Mouse (Mus musculus): ENCODE results near the gene Sgip1. TPM values are rescaled to one million over a fixed set of nuclear protein-coding genes. Genes with fewer than 3 reads are reported as not detected.

Sgip1 gene
- polyA plus RNA-seq, 1 experiment, result not detected

DNA sequence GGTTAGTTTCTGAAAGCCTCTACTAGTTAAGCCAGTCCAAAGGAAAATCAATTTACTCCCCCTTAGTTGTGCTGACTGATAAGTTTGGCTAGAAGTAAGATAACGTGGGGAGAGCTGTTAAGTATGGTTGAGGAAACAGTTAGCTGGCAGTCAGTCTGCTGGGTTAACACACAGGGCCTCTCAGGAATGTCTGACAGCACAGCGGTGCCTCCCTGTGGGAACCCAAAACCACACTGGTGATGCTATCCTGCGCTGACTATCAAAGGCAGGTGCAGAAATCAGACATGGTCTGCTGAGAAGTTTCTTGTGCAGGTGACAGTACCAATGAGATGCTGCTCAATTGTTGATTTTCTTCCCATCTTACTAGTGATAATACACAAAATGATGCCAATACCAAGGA, 223.1 kb downstream of the Sgip1 start:
- 62% methylated on average over 3 of the region's 3 CpGs for WGBS
- TF ChIP-seq CTCF (IDR thresholded peaks at IDR 0.05; ENCODE audit: insufficient read depth, low read depth, low read length) (no peak), POLR2A (IDR thresholded peaks at IDR 0.05; ENCODE audit: insufficient read depth, low read depth, low read length) (no peak)
- no peaks in the 10 kb centered on the region for H3K4me1 ChIP-seq (ENCODE audit: control insufficient read depth, insufficient read depth, low read length)

DNA sequence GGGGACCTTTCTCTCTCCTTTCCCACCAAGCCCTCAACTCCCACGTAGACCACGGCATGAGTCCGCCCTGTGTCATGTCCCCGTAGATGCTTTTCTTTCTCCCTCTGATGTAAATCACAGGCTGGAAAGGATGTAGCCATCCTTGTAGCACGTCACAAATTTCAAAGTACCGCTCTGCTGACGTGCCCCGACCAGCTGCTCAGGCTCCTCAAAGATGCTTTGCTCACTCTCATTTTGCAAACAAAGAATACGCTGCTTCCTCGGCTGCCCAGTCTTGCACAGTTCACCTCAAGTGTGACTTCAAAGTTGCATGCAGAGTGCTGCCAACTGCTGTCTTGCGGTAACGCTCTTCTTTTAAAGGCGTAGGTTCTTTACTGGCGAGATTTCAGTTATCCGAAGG, 226.7 kb downstream of the Sgip1 start:
- TF ChIP-seq CTCF (IDR thresholded peaks at IDR 0.05; ENCODE audit: insufficient read depth, low read depth, low read length) (no peak), POLR2A (IDR thresholded peaks at IDR 0.05; ENCODE audit: insufficient read depth, low read depth, low read length) (no peak)
- no peak overlapping the region for H3K4me3 ChIP-seq (ENCODE audit: insufficient read depth, low read depth, low read length)
- 84% methylated on average over 15 of the region's 15 CpGs for WGBS
- no peak overlapping the region for H3K27ac ChIP-seq (ENCODE audit: insufficient read depth, low read depth, low read length)
- H3K4me1 ChIP-seq (ENCODE audit: control insufficient read depth, insufficient read depth, low read length), result no peaks in the 10 kb centered on the region

More for the DNA sequence above, 223.1 kb downstream of the Sgip1 start:
- H3K4me3 ChIP-seq (ENCODE audit: insufficient read depth, low read depth, low read length), result no peak overlapping the region
- no peak overlapping the region for H3K27ac ChIP-seq (ENCODE audit: insufficient read depth, low read depth, low read length)

DNA sequence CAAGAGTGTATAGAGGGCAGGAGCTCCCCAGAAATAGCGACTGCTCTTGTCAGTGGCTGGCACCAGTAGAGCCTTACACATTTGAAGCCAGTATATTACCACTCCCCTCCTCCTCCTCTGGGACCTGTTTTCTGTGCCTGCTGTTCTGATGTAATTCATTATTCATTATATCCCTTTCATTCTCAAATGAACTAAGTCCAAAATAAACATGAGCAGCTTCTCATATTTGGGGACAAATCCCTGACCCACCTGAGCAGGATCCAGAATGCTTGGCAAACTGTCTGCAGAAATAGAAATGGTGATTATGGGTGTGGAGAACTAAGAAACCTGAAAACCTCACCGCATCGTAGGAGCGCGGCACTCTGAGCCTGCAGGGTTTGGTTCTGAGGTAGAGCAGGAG, 228.5 kb downstream of the Sgip1 start:
- WGBS, result 82% methylated on average over 5 of the region's 5 CpGs
- no peak for TF ChIP-seq CTCF (IDR thresholded peaks at IDR 0.05; ENCODE audit: insufficient read depth, low read depth, low read length)
- no peak for TF ChIP-seq POLR2A (IDR thresholded peaks at IDR 0.05; ENCODE audit: insufficient read depth, low read depth, low read length)
- Histone ChIP-seq H3K4me3 (ENCODE audit: insufficient read depth, low read depth, low read length) (no peak overlapping the region), H3K27ac (ENCODE audit: insufficient read depth, low read depth, low read length) (no peak overlapping the region), H3K4me1 (ENCODE audit: control insufficient read depth, insufficient read depth, low read length) (no peaks in the 10 kb centered on the region)

DNA sequence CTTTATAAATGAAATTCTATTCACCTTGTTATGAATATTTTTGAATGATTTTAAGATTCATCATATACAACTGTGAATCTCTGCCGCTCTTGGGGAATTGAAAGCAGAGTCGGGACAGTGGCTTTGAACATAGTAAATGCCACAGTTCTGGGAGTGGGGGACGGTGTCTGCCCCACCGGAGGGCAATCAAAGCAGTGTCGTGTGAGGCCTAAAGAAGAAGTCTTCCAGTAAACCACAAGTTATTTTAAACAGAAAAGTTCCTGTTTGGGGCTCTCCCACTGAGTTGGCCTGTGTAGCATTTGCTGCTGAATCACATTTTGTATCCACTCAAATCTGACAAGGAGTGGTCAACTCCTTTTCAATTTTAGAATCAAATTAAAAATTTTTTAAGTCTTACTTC, 230.1 kb downstream of the Sgip1 start:
- no peak overlapping the region for H3K27ac ChIP-seq (ENCODE audit: insufficient read depth, low read depth, low read length)
- H3K4me1 ChIP-seq (ENCODE audit: control insufficient read depth, insufficient read depth, low read length), result no peaks in the 10 kb centered on the region
- H3K4me3 ChIP-seq (ENCODE audit: insufficient read depth, low read depth, low read length), result no peak overlapping the region
- WGBS, result 78% methylated on average over 5 of the region's 5 CpGs
- TF ChIP-seq POLR2A (IDR thresholded peaks at IDR 0.05; ENCODE audit: insufficient read depth, low read depth, low read length) (no peak), CTCF (IDR thresholded peaks at IDR 0.05; ENCODE audit: insufficient read depth, low read depth, low read length) (no peak)

DNA sequence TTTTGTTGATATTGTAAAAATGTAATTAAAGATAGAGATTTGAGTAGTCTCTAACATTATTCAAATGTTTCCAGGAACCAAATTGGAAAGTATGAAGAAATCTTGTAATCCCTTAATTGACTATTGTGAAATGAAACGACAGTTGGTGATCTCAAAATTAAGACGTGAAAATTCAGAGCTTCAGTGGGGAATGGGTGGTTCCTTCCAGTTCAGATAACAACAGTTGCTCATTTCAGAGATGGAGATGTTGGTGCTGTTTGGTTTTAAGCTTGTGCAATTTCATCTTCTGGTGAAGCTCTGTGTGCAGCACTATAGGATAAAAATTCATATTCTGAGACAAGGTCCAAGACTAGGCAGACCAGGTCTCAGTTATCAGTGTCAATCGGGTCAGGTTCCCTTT, 231.0 kb downstream of the Sgip1 start:
- WGBS, result 55% methylated on average over 3 of the region's 3 CpGs
- TF ChIP-seq POLR2A (IDR thresholded peaks at IDR 0.05; ENCODE audit: insufficient read depth, low read depth, low read length), result no peak
- TF ChIP-seq CTCF (IDR thresholded peaks at IDR 0.05; ENCODE audit: insufficient read depth, low read depth, low read length), result no peak
- Histone ChIP-seq H3K27ac (ENCODE audit: insufficient read depth, low read depth, low read length) (no peak overlapping the region), H3K4me1 (ENCODE audit: control insufficient read depth, insufficient read depth, low read length) (no peaks in the 10 kb centered on the region), H3K4me3 (ENCODE audit: insufficient read depth, low read depth, low read length) (no peak overlapping the region)

DNA sequence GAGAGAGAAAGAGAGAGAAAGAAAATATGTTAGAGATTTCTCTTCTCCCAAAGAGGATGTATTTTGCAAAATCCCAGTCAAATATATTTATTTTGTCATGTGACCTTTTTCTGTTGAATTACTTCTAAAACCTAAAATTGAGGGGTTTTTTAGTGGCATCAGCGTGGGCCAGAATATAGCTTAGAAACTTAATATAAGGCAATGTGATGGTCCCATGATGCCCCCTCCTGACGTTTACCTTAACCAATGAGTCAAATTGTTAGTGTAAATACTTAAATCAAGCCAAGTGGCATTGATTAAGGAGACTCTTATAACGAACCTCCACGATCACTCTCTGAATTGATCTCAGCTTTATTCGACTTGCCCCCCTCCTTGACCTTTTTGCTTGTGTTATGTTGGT, 233.1 kb downstream of the Sgip1 start:
- Histone ChIP-seq H3K27ac (ENCODE audit: insufficient read depth, low read depth, low read length) (no peak overlapping the region), H3K4me3 (ENCODE audit: insufficient read depth, low read depth, low read length) (no peak overlapping the region), H3K4me1 (ENCODE audit: control insufficient read depth, insufficient read depth, low read length) (peaks cover 10% of the 10 kb centered on the region)
- TF ChIP-seq CTCF (IDR thresholded peaks at IDR 0.05; ENCODE audit: insufficient read depth, low read depth, low read length) (no peak), POLR2A (IDR thresholded peaks at IDR 0.05; ENCODE audit: insufficient read depth, low read depth, low read length) (no peak)
- 76% methylated on average over 5 of the region's 5 CpGs for WGBS

DNA sequence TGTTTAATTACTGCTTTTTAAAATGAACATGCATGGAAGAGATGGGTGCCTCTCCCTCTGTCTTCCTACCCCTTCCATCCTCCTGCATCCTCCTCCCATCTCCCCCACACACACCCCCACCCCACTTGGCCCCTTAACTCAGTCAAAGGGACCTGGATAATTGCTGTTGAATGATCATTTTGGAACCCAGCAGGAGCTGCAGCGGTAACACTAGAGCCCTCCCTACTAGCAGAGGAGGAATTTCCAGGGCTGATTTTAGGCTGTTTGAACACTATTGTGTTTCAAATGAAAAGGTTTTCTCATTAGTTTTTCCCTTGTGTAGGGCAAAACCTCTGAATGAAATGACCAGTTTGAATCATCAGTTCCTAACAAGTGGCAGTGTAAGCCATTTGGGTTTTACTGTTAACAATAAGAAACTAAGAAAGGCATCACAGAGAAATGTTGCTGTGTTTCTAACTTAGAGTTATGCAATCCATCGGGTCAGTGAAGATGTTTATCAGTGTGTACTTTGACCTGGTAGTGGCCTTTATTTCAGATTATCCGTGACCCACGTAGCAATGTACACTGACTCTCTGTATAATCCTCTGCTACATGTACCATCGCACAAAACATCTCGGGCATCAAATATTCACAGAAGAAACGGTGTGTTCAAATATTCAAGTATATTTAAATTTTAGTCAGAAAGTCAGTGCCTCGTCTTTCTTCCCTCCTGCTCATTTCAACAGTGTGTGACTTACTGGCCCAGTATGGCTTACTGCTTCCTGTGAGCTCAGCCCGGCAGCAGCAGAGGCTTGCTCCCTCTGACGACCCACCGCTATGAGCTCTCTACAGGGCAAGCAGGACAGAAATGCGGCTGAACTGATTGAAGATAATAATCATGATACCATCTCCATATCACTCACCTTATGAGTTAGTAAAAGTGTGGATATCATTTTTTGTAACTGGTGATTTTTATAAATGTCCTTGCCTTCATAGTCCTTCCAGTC, 235.5 kb downstream of the Sgip1 start:
- H3K27ac ChIP-seq (ENCODE audit: insufficient read depth, low read depth, low read length), result no peak overlapping the region
- TF ChIP-seq CTCF (IDR thresholded peaks at IDR 0.05; ENCODE audit: insufficient read depth, low read depth, low read length) (no peak), POLR2A (IDR thresholded peaks at IDR 0.05; ENCODE audit: insufficient read depth, low read depth, low read length) (no peak)
- H3K4me1 ChIP-seq (ENCODE audit: control insufficient read depth, insufficient read depth, low read length), result peaks cover 10% of the 10 kb centered on the region
- WGBS, result 56% methylated on average over 12 of the region's 12 CpGs
- H3K4me3 ChIP-seq (ENCODE audit: insufficient read depth, low read depth, low read length), result no peak overlapping the region

DNA sequence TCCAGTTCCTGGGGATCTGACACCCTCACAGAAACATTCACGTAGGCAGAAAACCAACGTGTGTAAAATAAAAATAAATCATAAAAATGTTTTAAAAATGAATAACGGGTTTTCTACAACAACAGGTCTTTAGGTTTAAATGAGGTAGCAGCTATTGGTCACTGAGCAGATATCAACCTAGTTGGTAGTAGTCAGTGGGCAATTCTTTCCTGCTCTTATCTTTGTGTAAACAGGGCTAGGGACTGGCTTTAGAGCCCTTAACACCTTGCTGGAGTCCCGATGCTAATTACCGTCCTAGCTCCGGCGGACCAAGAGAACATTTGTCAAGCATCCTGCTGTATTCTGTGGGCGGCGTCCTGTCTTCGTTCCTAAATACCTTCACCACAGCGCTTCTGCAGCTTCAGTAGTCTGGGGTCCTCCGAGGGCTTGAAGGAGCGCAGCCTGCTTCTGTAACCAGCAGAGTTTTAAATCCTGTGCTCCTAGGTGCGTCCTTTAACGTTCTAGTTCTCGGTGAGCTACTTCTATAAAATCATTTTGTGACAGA, 236.8 kb downstream of the Sgip1 start:
- Histone ChIP-seq H3K4me3 (ENCODE audit: insufficient read depth, low read depth, low read length) (peak overlapping the region; percentile 19), H3K4me1 (ENCODE audit: control insufficient read depth, insufficient read depth, low read length) (peaks cover 10% of the 10 kb centered on the region), H3K27ac (ENCODE audit: insufficient read depth, low read depth, low read length) (no peak overlapping the region)
- no peak for TF ChIP-seq POLR2A (IDR thresholded peaks at IDR 0.05; ENCODE audit: insufficient read depth, low read depth, low read length)
- TF ChIP-seq CTCF (IDR thresholded peaks at IDR 0.05; ENCODE audit: insufficient read depth, low read depth, low read length), result no peak
- 17% methylated on average over 16 of the region's 16 CpGs for WGBS

DNA sequence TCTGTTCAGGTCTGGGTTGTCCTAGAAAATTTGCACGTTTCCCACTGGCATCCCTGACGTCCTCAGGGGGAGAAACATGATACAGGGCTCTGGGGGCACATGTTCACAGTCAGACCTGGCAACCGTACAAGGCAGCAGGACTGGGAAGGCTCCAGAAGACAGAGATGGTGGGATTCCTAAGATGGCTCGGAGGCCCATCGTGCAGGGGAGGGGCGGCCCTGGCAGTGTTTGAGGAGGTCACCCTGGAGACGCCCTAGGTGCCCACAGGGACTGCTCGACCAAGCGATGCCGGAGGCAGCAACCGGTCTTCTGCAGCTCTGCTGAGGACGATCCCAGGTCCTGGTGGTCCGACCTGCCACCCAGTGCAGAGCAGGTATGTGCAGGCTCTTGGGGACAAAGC, 237.3 kb downstream of the Sgip1 start, which contains the start of gene Tctex1d1:
Gene Tctex1d1, plus strand, starts transcription at position 167 of the 400 bp plus-strand sequence.
- WGBS, result 2% methylated on average over 13 of the region's 13 CpGs

More for the DNA sequence above, 237.3 kb downstream of the Sgip1 start, which contains the start of gene Tctex1d1:
- TF ChIP-seq POLR2A (IDR thresholded peaks at IDR 0.05; ENCODE audit: insufficient read depth, low read depth, low read length), result no peak
- TF ChIP-seq CTCF (IDR thresholded peaks at IDR 0.05; ENCODE audit: insufficient read depth, low read depth, low read length), result no peak
- Histone ChIP-seq H3K4me3 (ENCODE audit: insufficient read depth, low read depth, low read length) (peak within 1 kb of the TSS; percentile 42), H3K27ac (ENCODE audit: insufficient read depth, low read depth, low read length) (no peak within 1 kb of the TSS), H3K4me1 (ENCODE audit: control insufficient read depth, insufficient read depth, low read length) (peaks cover 10% of the 10 kb centered on the region)
